Mouse (Mus musculus) forelimb bud, embryonic 11.5 days (tissue): ENCODE results near the gene Tasp1.
"Not testable (repeated sequence)": the region's sequence is repeated elsewhere in the genome, so short reads cannot be mapped to it uniquely, and the experiment has no call there.

Source experiments
- DNase-seq: peaks from one replicate; pipeline ENCODE4 v3.0.0-alpha.2; 2012; ENCODE audit warnings: low read depth, low spot score

The Tasp1 gene

GRCm38 (mm10) chr2:140066353-140067314 lies at the start of gene Tasp1:
Gene Tasp1 (minus strand): TSS chr2:140066805.
- peak; percentile 95 for DNase-seq

- no peak for DNase-seq
Observed at GRCm38 (mm10) chr2:140113851-140114250, 47.2 kb upstream of the Tasp1 start.

GRCm38 (mm10) chr2:140108945-140109344 lies 42.3 kb upstream of the Tasp1 start:
- no peak for DNase-seq

- DNase-seq, result no peak
Observed at GRCm38 (mm10) chr2:140107641-140108040, 41.0 kb upstream of the Tasp1 start.

GRCm38 (mm10) chr2:140104951-140105350 lies 38.3 kb upstream of the Tasp1 start:
- DNase-seq, result no peak

GRCm38 (mm10) chr2:140100551-140101474 lies 34.2 kb upstream of the Tasp1 start:
- no peak for DNase-seq

GRCm38 (mm10) chr2:140099971-140100370 lies 33.4 kb upstream of the Tasp1 start:
- DNase-seq, result no peak

- no peak for DNase-seq
Observed at GRCm38 (mm10) chr2:140097131-140097591, 30.6 kb upstream of the Tasp1 start.

- no peak for DNase-seq
Observed at GRCm38 (mm10) chr2:140096034-140096433, 29.4 kb upstream of the Tasp1 start.

- no peak for DNase-seq
Observed at GRCm38 (mm10) chr2:140093433-140093832, 26.8 kb upstream of the Tasp1 start.

GRCm38 (mm10) chr2:140084245-140084644 lies 17.6 kb upstream of the Tasp1 start:
- no peak for DNase-seq

- no peak for DNase-seq
Observed at GRCm38 (mm10) chr2:140080747-140081577, 14.4 kb upstream of the Tasp1 start.

- DNase-seq, result not testable (repeated sequence)
Observed at GRCm38 (mm10) chr2:140079284-140079683, 12.7 kb upstream of the Tasp1 start.

GRCm38 (mm10) chr2:140078600-140079280 lies 12.1 kb upstream of the Tasp1 start:
- DNase-seq, result no peak

- DNase-seq, result no peak
Observed at GRCm38 (mm10) chr2:140077476-140077875, 10.9 kb upstream of the Tasp1 start.

GRCm38 (mm10) chr2:140075150-140075549 lies 8.5 kb upstream of the Tasp1 start:
- DNase-seq, result no peak

GRCm38 (mm10) chr2:140067516-140067915 lies 911 bp upstream of the Tasp1 start:
- no peak for DNase-seq

GRCm38 (mm10) chr2:140065676-140066075 lies 929 bp downstream of the Tasp1 start:
- DNase-seq, result no peak

GRCm38 (mm10) chr2:140061481-140061880 lies 5.1 kb downstream of the Tasp1 start:
- no peak for DNase-seq

GRCm38 (mm10) chr2:140060092-140060867 lies 6.3 kb downstream of the Tasp1 start:
- no peak for DNase-seq
